Mouse (Mus musculus): ENCODE data around the gene Cln3.

Gene Cln3

GRCm38 (mm10) chr7:126523316-126523715 lies 62.3 kb downstream of the Cln3 start:
- no peak for DNase-seq (ENCODE audit: low read depth, low spot score)

All from retina, postnatal 7 days (tissue).